Mouse (Mus musculus) layer of hippocampus, adult 8-10 months (tissue): Measurements from ENCODE around the gene Srp54c. TPM values are rescaled to one million over a fixed set of nuclear protein-coding genes. Genes with fewer than 3 reads are reported as not detected.

Source experiments
- DNase-seq, 2 experiments: peaks; one replicate each; pipeline ENCODE4 v3.0.0; 2022; ENCODE audit warnings: low spot score in 2 of 2
- total RNA-seq, 4 experiments: library from RNA; stranded (reverse); gene quantifications; 2 replicates each; pipeline ENCODE4 v1.2.4; 2022

The Srp54c gene
- total RNA-seq, 4 experiments from 2014 or later = 32.5 to 34.4 (median 34.3) TPM

- no peak for DNase-seq
These were observed 79.5 kb downstream of the Srp54c start for GRCm38 (mm10) chr12:55309501-55309900.

GRCm38 (mm10) chr12:55311841-55312240 lies 81.9 kb downstream of the Srp54c start:
- no peak for DNase-seq

Other genes starting within 250 kb of the Srp54c start
- gene Gm20403, start 243.6 kb upstream of the Srp54c start, total RNA-seq = not detected
- 1 to 10 TPM in 3 of 4 experiments, under 1 TPM in 1; 0.49 to 4.9 (median 2.1) TPM for gene Baz1a, start 215.8 kb upstream of the Srp54c start, total RNA-seq
- 10 to 100 TPM; 10.2 to 12.7 (median 11.2) TPM for gene 2700097O09Rik, start 150.1 kb upstream of the Srp54c start, total RNA-seq
- 10 to 100 TPM; 84.9 to 98.9 (median 94.6) TPM for gene Srp54a, start 149.9 kb upstream of the Srp54c start, total RNA-seq
- gene Fam177a, start 105.7 kb upstream of the Srp54c start, total RNA-seq = 10 to 100 TPM in 3 of 4 experiments, 1 to 10 TPM in 1; 6.1 to 17.5 (median 15.6) TPM
- gene Srp54b, start 75.1 kb upstream of the Srp54c start, total RNA-seq = 10 to 100 TPM; 31.5 to 60.4 (median 43.9) TPM
- gene 1700047I17Rik2, start 30.6 kb upstream of the Srp54c start, total RNA-seq = 10 to 100 TPM in 1 of 4 experiments, 1 to 10 TPM in 1, not detected in 2; 5.4 to 11.8 TPM
- 1 to 10 TPM; 8.4 to 8.8 (median 8.7) TPM for gene 1110008L16Rik, start 69.4 kb downstream of the Srp54c start, total RNA-seq
- 10 to 100 TPM; 12.3 to 15.4 (median 12.7) TPM for gene Ppp2r3c, start 72.8 kb downstream of the Srp54c start, total RNA-seq
- gene Psma6, start 154.1 kb downstream of the Srp54c start, total RNA-seq = 100 to 1,000 TPM; 139 to 158 (median 150) TPM